Mouse (Mus musculus) lung, postnatal 0 days (tissue): ENCODE measurements at regions not wholly inside any gene's neighbourhood (a gene's known extent, or its start where the extent isn't known, plus 50 kb on each side); places are given as distances from the start of the nearest gene placed in this dataset.

Source experiments
- ATAC-seq: fragments of 200-750 bp; cut with Nextera tagmentation; 2 replicates; pipeline ENCODE4 v1.8.0; 2017; ENCODE audit warnings: moderate library complexity
- DNase-seq: peaks from one replicate; pipeline ENCODE4 v3.0.0-alpha.2; 2016; ENCODE audit warnings: low spot score
- H3K27ac ChIP-seq: fragments of 300-500 bp; sonication (generic); 2 replicates; pipeline ENCODE4 v1.5.1; 2014; ENCODE audit warnings: antibody characterized with exemption, mild to moderate bottlenecking, low read length, mixed read lengths
- H3K27me3 ChIP-seq: fragments of 300-500 bp; sonication (generic); replicated peaks from 2 replicates; pipeline ENCODE4 v1.6.1; 2014; ENCODE audit warnings: low read length, mixed read lengths; ENCODE audit not compliant: insufficient read depth
- H3K36me3 ChIP-seq: fragments of 300-500 bp; sonication (generic); 2 replicates; pipeline ENCODE4 v1.6.1; 2014; ENCODE audit warnings: low read length, mixed read lengths; ENCODE audit not compliant: insufficient read depth
- H3K4me1 ChIP-seq: fragments of 300-500 bp; sonication (generic); 2 replicates; pipeline ENCODE4 v1.6.1; 2014; ENCODE audit warnings: antibody characterized with exemption, low read depth, low read length, mixed read lengths; ENCODE audit not compliant: insufficient read depth
- H3K4me2 ChIP-seq: fragments of 300-500 bp; sonication (generic); replicated peaks from 2 replicates; pipeline ENCODE4 v1.6.1; 2014; ENCODE audit warnings: low read depth, mild to moderate bottlenecking, low read length, moderate library complexity, mixed read lengths
- H3K4me3 ChIP-seq: fragments of 300-500 bp; sonication (generic); 2 replicates; pipeline ENCODE4 v1.5.1; 2014; ENCODE audit warnings: low read depth, low read length
- H3K9ac ChIP-seq: fragments of 300-500 bp; sonication (generic); replicated peaks from 2 replicates; pipeline ENCODE4 v1.6.1; 2014; ENCODE audit warnings: low read depth, mild to moderate bottlenecking
- H3K9me3 ChIP-seq: fragments of 300-500 bp; sonication (generic); 2 replicates; pipeline ENCODE4 v1.6.1; 2016; ENCODE audit warnings: low read length, mixed read lengths
- CTCF ChIP-seq: IDR thresholded peaks from 2 replicates; pipeline ENCODE4 v1.5.1; 2016; ENCODE audit warnings: antibody characterized with exemption, mild to moderate bottlenecking
- EP300 ChIP-seq: IDR thresholded peaks from 2 replicates; pipeline ENCODE4 v1.6.1; 2016; ENCODE audit warnings: antibody characterized with exemption, mild to moderate bottlenecking, control low read depth
- WGBS: fragments of 180-500 bp; shearing (Covaris S2); extraction: QIAGEN DNeasy Blood & Tissue Kit; methylation state at CpG from one replicate; pipeline ENCODE4 v1.1.7; 2014; 5-methylcytosine and 5-hydroxymethylcytosine counted together

- 0 out of 2 replicates have a peak overlapping the region, but pooled peaks have one; percentile 9 for H3K27ac ChIP-seq
- peak; percentile 71 for DNase-seq
Measured at GRCm38 (mm10) chr13:52151777-52152176, 305.3 kb downstream of the Gadd45g start.

GRCm38 (mm10) chr13:52152221-52152620 is 305.7 kb downstream of the Gadd45g start:
- H3K4me2 ChIP-seq, result no peak overlapping the region
- H3K27ac ChIP-seq, result 0 out of 2 replicates have a peak overlapping the region, but pooled peaks have one; percentile 20
- peaks cover 40% of the 10 kb centered on the region; the same call in 1 of the 2 replicates for H3K4me1 ChIP-seq
- no peak overlapping the region for H3K4me3 ChIP-seq
- no peak overlapping the region for H3K9ac ChIP-seq
- no peaks in the 10 kb centered on the region for H3K27me3 ChIP-seq
- ATAC-seq, result no peak
- no peak for DNase-seq
- H3K9me3 ChIP-seq, result no peaks in the 10 kb centered on the region
- H3K36me3 ChIP-seq, result no peaks in the 10 kb centered on the region
- 28% methylated on average over 4 of the region's 4 CpGs for WGBS
- TF ChIP-seq EP300 (no peak), CTCF (no peak)

More at GRCm38 (mm10) chr13:52151777-52152176, 305.3 kb downstream of the Gadd45g start:
- TF ChIP-seq EP300 (no peak), CTCF (no peak)
- ATAC-seq, result peak; percentile 72
- Histone ChIP-seq H3K4me3 (no peak overlapping the region), H3K4me2 (no peak overlapping the region), H3K36me3 (no peaks in the 10 kb centered on the region), H3K27me3 (no peaks in the 10 kb centered on the region), H3K9me3 (no peaks in the 10 kb centered on the region), H3K9ac (no peak overlapping the region), H3K4me1 (peaks cover 40% of the 10 kb centered on the region; the same call in 1 of the 2 replicates)
- WGBS, result 25% methylated on average over 11 of the region's 11 CpGs

GRCm38 (mm10) chr13:52153030-52153429 is 306.6 kb downstream of the Gadd45g start:
- no peak overlapping the region for H3K4me3 ChIP-seq
- no peak overlapping the region for H3K27ac ChIP-seq
- ATAC-seq, result no peak
- H3K4me1 ChIP-seq, result peaks cover 40% of the 10 kb centered on the region; the same call in 1 of the 2 replicates
- H3K27me3 ChIP-seq, result no peaks in the 10 kb centered on the region
- H3K9me3 ChIP-seq, result no peaks in the 10 kb centered on the region
- peak; percentile 15 for DNase-seq
- no peak overlapping the region for H3K4me2 ChIP-seq
- no peaks in the 10 kb centered on the region for H3K36me3 ChIP-seq
- 55% methylated on average over 4 of the region's 4 CpGs for WGBS
- H3K9ac ChIP-seq, result no peak overlapping the region
- TF ChIP-seq EP300 (no peak), CTCF (no peak)

- H3K4me1 ChIP-seq, result peaks cover 40% of the 10 kb centered on the region; the same call in 1 of the 2 replicates
- peak; percentile 29; the same call in 1 of the 2 replicates for TF ChIP-seq EP300
- 0 out of 2 replicates have a peak, but pooled peaks have one; percentile 5 for TF ChIP-seq CTCF
- H3K9me3 ChIP-seq, result no peaks in the 10 kb centered on the region
- peak; percentile 41 for DNase-seq
- no peak overlapping the region for H3K4me2 ChIP-seq
- ATAC-seq, result 0 out of 2 replicates have a peak, but pooled peaks have one; percentile 5
- no peak overlapping the region for H3K4me3 ChIP-seq
- no peaks in the 10 kb centered on the region for H3K36me3 ChIP-seq
- H3K27ac ChIP-seq, result no peak overlapping the region
- no peaks in the 10 kb centered on the region for H3K27me3 ChIP-seq
- 29% methylated on average over 4 of the region's 4 CpGs for WGBS
- no peak overlapping the region for H3K9ac ChIP-seq
Measured at GRCm38 (mm10) chr13:52153576-52153975, 307.1 kb downstream of the Gadd45g start.

GRCm38 (mm10) chr13:52154111-52154843 is 307.8 kb downstream of the Gadd45g start:
- Histone ChIP-seq H3K4me1 (peaks cover 40% of the 10 kb centered on the region; the same call in 1 of the 2 replicates), H3K9ac (no peak overlapping the region), H3K36me3 (no peaks in the 10 kb centered on the region), H3K27ac (no peak overlapping the region), H3K4me2 (no peak overlapping the region), H3K27me3 (no peaks in the 10 kb centered on the region), H3K4me3 (no peak overlapping the region), H3K9me3 (no peaks in the 10 kb centered on the region)
- DNase-seq, result peak; percentile 50
- ATAC-seq, result no peak
- TF ChIP-seq CTCF (no peak), EP300 (peak; percentile 27; the same call in 1 of the 2 replicates)
- WGBS, result 55% methylated on average over 5 of the region's 5 CpGs

- H3K4me3 ChIP-seq, result no peak overlapping the region
- no peaks in the 10 kb centered on the region for H3K9me3 ChIP-seq
- no peaks in the 10 kb centered on the region for H3K27me3 ChIP-seq
- 20% methylated on average over 14 of the region's 14 CpGs for WGBS
- H3K27ac ChIP-seq, result peak overlapping the region; percentile 4; the same call in 1 of the 2 replicates
- H3K4me2 ChIP-seq, result 0 out of 2 replicates have a peak overlapping the region, but pooled peaks have one; percentile 14
- no peak overlapping the region for H3K9ac ChIP-seq
- DNase-seq, result peak; percentile 86
- no peaks in the 10 kb centered on the region for H3K36me3 ChIP-seq
- TF ChIP-seq EP300 (no peak), CTCF (peak; percentile 51)
- peak; percentile 71 for ATAC-seq
- H3K4me1 ChIP-seq, result peaks cover 40% of the 10 kb centered on the region; the same call in 1 of the 2 replicates
Measured at GRCm38 (mm10) chr13:52154844-52155587, 308.5 kb downstream of the Gadd45g start.
